Mouse (Mus musculus) cerebellum, postnatal 14 days (tissue): ENCODE results near the gene Sult4a1.

Experiments used
- DNase-seq, 2 experiments: peaks; one replicate each; pipeline ENCODE4 v3.0.0; 2021; ENCODE audit warnings: mixed read lengths in 2 of 2

Sult4a1 gene

DNA sequence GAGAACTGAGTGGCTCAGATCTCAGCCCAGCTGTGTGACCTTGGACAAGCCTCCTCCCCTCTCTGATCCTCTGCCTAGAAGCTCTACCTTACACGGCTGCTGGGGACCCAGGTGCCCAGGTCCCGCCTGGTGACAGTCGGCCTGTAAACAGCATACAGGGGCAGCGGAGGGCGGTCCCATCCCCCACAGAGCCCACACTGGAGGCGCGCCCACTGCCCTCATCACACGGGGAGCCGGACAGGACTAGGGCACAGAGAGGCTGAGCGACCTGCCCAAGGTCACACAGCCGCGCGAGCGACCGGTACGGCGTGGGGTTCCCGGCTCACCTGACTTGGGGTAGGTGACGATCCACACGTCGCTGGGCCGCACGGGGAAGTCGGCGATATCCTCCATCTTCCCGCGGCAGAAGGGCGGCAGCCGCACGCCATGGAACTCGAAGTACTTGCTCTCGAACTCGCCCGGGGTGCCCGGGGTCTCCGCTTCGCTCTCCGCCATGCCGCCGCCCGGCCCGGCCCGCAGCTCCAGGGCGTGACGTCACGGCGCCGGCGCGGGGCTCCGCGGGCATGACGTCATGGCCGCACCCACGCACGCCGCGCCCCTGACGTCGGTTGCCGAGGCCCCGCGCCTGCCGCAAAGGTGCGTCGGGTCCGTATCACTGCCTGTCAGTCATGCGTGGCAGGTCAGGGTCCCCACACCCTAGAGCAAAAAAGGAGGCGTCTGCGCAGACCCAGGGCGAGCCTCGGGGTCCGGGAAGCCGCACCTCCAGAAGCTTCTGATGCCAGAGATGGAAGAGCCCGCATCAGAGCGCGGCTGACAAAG, at the start of gene Sult4a1:
Sult4a1 (minus strand) TSS at position 650 of the 819 bp plus-strand sequence.
- DNase-seq: peak; percentile 88 to 93

- DNase-seq: no peak
Observed at GRCm38 (mm10) chr15:84140929-84141328, 35.4 kb upstream of the Sult4a1 start.

- DNase-seq: no peak
Observed at GRCm38 (mm10) chr15:84140109-84140508, 34.6 kb upstream of the Sult4a1 start.

DNA sequence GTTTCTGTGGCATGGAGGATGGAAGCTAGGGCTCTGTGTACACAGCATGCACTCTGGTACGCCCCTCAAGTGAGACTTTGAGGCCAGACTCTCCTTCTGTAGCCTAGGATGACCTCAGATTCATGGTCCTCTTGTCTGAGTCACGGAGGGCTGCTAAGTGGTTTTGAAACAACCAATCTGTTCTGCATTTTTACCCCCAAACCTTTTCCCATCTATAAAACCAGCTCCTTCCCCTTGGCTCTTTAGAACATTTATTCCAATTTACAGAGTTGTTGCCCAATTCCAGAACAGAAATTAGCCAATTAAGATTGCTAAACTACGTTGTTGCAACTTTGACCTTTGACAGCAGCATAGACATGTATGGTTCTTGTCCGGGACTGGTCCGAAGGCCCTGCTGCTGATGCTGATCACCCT, 34.0 kb upstream of the Sult4a1 start:
- no peak for DNase-seq

DNA sequence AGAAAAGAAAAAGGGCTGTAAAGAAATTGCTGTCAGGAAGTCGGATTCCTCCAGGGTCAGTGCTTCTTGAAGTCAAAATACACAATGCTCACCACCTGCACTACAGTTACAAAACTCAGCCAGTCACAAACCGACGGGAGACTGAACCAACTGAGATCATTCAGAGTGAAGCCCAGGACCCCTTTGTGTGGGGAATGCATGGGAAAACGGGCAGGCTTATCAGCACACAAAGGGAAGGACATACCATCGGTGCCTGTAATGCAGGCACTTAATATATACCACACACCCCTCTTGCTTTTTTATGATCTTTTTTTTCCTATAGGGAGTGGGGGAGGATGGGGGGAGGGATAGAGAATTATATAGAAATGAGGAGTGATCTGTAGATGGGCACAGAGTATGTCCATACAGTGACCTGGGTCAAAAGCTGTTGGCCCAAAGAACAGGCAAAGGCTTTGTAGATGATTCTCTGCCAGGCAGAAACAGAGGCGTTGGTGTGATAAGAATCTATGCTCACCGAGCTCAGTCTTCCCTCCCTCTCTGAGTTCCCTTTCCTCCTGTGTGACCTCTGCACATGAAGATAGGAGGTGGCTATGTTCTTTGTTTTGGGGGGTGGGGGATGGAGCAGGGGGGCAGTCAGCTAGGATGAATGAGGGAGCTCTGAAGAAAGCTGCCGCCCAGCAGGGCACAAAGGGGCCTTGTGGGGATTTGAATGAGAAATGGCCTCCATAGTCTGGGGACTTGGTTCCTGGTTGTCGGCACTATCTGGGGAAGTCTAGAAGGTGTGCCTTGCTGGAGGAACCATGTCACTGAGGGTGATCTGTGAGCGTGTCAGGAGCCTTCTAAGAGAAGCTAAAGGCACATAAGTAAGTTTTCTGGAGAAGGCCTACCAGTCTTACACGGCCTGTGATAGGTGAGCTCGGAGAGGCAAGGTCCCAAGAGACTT, 31.2 kb upstream of the Sult4a1 start:
- no peak for DNase-seq

DNA sequence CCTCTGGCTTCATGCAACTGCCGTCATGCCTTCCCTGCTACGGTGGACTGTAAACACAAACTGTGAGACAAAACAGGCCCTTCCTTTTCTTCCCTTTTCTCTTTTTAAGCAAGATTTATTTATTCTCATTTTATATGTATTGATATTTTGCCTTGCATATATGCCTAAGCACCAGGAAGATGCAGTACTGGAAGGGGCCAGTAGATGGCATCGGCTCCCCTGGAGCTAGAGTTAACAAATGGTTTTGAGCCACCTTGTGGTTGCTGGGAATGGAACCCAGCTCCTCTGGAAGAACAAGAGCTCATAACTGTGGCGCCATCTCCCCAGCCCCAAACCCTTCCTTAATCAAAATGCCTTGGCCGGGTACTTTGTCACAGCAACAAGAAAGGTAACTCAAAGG, 29.9 kb upstream of the Sult4a1 start:
- peak in 1 of 2 experiments; percentile 56 for DNase-seq

- no peak for DNase-seq
Observed at GRCm38 (mm10) chr15:84133440-84133839, 27.9 kb upstream of the Sult4a1 start.

- peak; percentile 40 to 49 for DNase-seq
Observed at GRCm38 (mm10) chr15:84131971-84132370, 26.4 kb upstream of the Sult4a1 start.

- peak; percentile 72 to 75 for DNase-seq
Observed at GRCm38 (mm10) chr15:84131096-84131786, 25.7 kb upstream of the Sult4a1 start.

DNA sequence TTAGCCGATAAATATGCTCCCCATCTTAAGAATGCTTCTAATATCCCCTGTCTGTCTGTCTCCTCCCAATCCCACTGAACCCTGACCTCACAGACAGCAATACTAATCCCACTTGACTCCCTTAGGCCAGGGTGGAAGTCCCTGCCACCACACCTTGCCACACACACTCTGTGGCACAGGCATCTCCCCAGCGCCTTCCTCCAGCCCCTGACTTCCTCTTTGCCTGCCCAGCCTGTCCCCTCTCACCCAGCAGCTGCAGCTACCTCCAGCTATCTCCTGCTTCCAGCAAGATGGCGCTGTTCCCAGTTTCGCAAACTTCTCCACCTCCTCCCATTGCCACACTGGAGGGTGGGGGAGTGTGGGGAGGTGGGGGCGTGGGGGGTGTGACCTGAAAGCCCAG, 21.3 kb upstream of the Sult4a1 start:
- peak in 1 of 2 experiments; percentile 32 for DNase-seq

DNA sequence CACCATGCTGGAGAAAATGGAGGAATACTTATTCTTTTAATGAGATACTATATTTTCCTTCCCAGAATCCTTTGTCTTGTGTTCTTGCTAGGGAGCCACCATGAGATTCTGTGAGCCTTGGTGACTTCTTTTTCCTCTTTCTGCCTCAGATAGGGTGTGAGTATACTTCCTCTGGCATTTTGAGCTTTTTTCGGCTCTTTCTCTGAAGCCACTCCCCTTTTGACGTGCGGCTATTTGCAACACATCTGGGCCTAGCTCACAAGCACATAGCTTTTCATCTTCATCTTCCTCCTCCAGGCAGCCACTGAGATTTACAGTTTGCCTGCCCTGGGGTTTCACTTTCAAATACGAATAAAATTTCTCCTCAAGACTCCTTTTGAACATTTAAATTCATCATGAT, 20.9 kb upstream of the Sult4a1 start:
- DNase-seq: no peak

- DNase-seq: no peak
Observed at GRCm38 (mm10) chr15:84124086-84124485, 18.5 kb upstream of the Sult4a1 start.

DNA sequence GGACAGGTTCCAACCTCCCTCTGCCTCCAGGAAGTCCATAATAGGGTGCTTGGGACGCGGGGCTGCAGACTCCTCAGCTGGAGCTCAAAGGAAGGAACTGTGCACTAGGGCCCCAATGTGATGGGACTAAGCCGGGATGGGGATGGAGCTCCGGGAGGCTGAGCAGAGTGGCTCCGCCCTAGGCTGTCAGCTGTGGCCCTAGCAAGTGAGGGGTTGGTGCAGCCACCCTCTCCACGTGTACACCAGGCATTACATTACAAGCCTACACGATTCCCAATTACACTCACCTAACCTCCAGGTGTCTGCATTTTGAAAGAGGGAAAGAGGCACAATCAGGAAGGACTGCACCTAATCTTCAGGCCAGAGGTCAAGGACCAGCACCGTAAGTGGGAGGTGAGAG, 17.5 kb upstream of the Sult4a1 start, which contains the start of gene Pnpla5:
Pnpla5 (minus strand) TSS at position 101 of the 400 bp plus-strand sequence.
- DNase-seq: no peak

- no peak for DNase-seq
Observed at GRCm38 (mm10) chr15:84121036-84121435, 15.5 kb upstream of the Sult4a1 start.

DNA sequence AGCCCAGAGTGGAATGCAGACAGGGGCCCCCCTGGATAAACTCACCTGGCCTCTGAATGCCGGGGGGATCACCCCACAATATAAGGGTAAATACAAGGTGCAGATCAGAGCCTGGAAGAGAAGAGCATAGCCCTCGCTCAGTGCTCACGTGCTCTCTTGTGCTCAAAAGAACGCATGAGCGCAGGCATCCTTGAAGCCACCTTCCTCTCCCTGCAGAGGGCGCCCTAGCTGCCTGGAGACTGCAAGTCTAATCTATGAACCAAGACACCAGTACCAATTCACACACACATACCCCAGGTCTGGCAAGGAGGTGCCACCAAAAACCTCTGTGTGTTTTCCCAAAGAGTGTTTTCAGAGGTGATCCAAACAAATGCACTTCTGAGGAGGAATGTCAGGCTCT, 15.1 kb upstream of the Sult4a1 start:
- DNase-seq: peak; percentile 45 to 76

GRCm38 (mm10) chr15:84116466-84116865, 10.9 kb upstream of the Sult4a1 start:
- DNase-seq: no peak

DNA sequence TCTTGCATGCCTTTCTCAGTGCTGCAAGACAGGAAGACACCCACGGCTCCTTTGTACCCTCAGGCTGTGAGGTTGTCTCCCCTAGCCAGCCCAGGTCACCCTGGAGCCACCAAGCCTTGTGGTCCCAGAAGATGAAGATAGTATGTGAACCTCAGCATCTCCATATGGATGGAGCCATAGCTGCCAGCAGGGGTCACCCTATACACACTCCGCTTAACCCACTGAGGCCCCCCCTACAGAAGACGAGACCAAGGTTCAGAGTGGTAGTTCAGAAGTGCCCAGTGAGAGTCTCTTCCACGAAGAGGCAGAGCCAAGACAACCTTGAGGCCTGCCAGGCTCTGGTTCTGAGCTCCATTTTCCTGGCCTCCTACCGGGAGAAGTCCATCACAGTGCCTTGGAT, 10.2 kb upstream of the Sult4a1 start:
- DNase-seq: peak; percentile 37 to 48

DNA sequence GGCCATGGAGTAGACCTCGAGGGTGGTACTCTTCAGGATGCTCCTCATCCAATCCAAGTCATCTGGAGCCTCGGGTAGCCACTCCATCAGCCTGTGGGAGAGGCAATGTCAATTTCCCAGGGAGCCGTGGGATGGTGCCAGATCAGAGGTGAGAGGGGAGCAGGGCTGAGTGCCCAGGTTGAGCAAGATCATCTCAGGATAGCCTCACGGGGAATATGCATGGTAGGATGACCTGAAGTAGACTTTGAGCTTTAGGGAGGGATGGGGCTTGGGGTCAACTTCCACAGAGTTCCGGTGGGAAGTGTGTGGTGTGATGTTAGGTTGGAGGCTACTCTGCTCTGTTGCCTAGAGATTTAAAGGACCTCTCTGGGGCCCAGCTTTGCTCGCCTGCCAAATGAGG, 8.3 kb upstream of the Sult4a1 start:
- no peak for DNase-seq

- no peak for DNase-seq
Observed at GRCm38 (mm10) chr15:84108899-84109298, 3.3 kb upstream of the Sult4a1 start.

- DNase-seq: peak; percentile 40 to 47
Observed at GRCm38 (mm10) chr15:84105924-84106500, 458 bp upstream of the Sult4a1 start.

GRCm38 (mm10) chr15:84104626-84105025, 928 bp downstream of the Sult4a1 start:
- DNase-seq: peak; percentile 53 to 62

- peak in 1 of 2 experiments; percentile 55 for DNase-seq
Observed at GRCm38 (mm10) chr15:84097536-84097935, 8.0 kb downstream of the Sult4a1 start.
